Mouse (Mus musculus) erythroblast, embryonic 14.5 days (primary cell): ENCODE measurements around the gene Arrdc2. TPM values are rescaled to one million over a fixed set of nuclear protein-coding genes. Genes with fewer than 3 reads are reported as not detected.

Experiments used
- H3K27me3 ChIP-seq: 2 replicates; pipeline ENCODE4 v1.6.1; 2012; ENCODE audit warnings: inconsistent platforms; ENCODE audit not compliant: control insufficient read depth
- H3K36me3 ChIP-seq: 2 replicates; pipeline ENCODE4 v1.6.1; 2012; ENCODE audit warnings: mild to moderate bottlenecking, inconsistent platforms; ENCODE audit not compliant: control insufficient read depth
- H3K4me1 ChIP-seq: 2 replicates; pipeline ENCODE4 v1.6.1; 2012; ENCODE audit warnings: inconsistent platforms; ENCODE audit not compliant: control insufficient read depth
- H3K4me3 ChIP-seq: replicated peaks from 2 replicates; pipeline ENCODE3; 2012; ENCODE audit warnings: moderate library complexity, mild to moderate bottlenecking, inconsistent platforms
- H3K9me3 ChIP-seq: 2 replicates; pipeline ENCODE4 v1.6.1; 2012; ENCODE audit warnings: low read length, inconsistent platforms, mixed read lengths; ENCODE audit not compliant: control insufficient read depth
- GATA1 ChIP-seq: IDR thresholded peaks from 2 replicates; pipeline ENCODE4 v1.6.1; 2012; ENCODE audit warnings: low read length, inconsistent platforms, mixed read lengths
- TAL1 ChIP-seq: IDR thresholded peaks from 3 replicates; pipeline ENCODE4 v1.6.1; 2012; ENCODE audit warnings: low read length, inconsistent platforms, mixed read lengths
- polyA plus RNA-seq: library from polyadenylated mRNA; stranded (reverse); fragments of >175 nt; gene quantifications from 2 replicates; pipeline ENCODE4 v1.2.3, GENCODE M21; 2012

The Arrdc2 gene
- polyA plus RNA-seq, 1 experiment, result 50.4 TPM

DNA sequence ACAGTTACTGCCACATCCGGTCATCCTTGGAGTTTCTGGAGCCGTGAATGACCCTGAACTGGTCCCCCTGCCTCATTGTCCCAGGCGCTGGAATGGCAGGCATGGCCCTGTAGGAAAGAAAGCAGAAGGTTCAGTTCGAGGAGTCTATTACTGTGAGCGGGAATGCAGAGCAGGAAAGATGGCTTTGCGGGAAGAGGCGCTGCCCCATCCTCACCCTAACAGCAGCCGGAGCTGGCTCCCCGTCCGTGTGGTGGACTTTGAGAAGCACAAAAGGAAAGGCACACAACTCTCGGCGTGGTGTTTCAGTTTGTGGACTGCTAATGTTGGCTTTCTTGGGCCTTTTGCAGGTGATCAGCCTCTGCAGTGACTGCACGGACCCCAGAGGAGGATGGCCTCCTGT, 34.9 kb upstream of the Arrdc2 start:
- H3K4me3 ChIP-seq, result no peak overlapping the region
- no peak for TF ChIP-seq GATA1
- TF ChIP-seq TAL1, result no peak
- H3K36me3 ChIP-seq, result peaks cover 13% of the 10 kb centered on the region
- peaks cover 9% of the 10 kb centered on the region for H3K27me3 ChIP-seq
- H3K9me3 ChIP-seq, result no peaks in the 10 kb centered on the region
- peaks cover 53% of the 10 kb centered on the region for H3K4me1 ChIP-seq

DNA sequence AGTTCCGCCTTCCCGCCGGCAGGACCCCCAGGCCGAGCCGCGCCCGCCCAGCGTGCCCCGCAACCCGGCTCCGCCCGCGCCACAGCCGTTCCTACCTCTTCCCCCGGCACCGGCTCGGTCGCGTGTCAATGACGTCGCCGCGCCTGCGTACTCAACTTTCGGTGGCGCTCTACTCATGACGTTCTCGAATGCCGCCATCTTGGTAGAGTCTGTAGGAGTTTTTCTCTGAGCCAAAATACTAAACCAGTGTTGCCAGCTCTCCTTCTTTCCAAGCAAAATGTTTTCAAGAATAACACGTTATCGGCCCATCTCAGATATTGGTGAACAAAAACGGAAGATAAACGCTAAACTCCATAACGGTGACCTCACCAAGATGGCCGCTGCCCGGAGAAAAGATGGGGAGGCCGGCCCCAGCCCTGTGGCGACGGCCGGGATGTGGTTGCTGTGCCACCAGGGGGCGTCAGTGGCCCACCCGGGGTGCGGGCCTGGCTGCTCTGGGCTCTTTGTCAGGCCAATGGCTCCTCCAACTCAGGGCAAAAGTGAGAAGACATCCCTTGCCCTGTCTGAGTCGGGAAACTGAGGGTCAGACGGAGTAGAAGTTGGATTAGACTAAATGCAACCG, 34.0 kb upstream of the Arrdc2 start, which contains the start of gene Ccdc124:
Gene Ccdc124 (minus strand): TSS at position 572 of the 622 bp plus-strand sequence.
- Histone ChIP-seq H3K4me1 (peaks cover 63% of the 10 kb centered on the region), H3K36me3 (peaks cover 18% of the 10 kb centered on the region), H3K27me3 (peaks cover 5% of the 10 kb centered on the region), H3K4me3 (peak within 1 kb of the TSS; percentile 89), H3K9me3 (no peaks in the 10 kb centered on the region)
- TF ChIP-seq GATA1 (no peak), TAL1 (no peak)

DNA sequence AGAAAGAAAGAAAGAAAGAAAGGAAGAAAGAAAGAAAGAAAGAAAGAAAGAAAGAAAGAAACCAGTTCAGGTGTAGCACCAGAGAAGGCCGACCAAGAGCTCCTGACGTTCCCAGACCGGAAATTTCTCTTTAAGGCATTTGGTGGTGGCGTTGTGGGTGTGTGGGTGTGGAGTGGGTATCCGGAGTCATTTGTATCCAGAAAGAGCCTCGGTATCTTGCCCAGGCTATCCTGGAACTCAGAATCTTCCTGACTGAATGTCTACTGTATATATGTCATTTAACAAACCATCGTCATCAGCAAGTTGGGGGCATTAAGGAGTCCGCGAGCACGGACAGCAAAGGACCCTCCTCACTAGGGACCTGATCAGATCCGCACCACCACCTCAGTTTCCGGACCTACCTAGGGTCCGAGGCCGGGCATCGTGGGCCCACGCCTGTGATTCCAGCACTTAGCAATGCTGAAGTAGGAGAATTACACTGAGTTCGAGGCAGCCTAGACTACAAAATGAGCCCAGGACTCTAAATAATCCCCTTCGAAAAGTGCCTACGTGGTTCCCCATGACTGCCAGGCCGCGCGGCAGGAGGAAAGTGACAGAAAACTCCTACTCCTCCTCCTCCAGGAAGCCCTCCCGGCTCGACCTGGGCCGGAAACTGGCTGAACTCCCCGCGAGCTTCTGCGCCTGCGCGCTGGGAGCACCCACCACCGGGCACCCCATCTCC, 33.3 kb upstream of the Arrdc2 start:
- H3K9me3 ChIP-seq, result no peaks in the 10 kb centered on the region
- peak overlapping the region; percentile 89 for H3K4me3 ChIP-seq
- no peaks in the 10 kb centered on the region for H3K27me3 ChIP-seq
- H3K4me1 ChIP-seq, result peaks cover 67% of the 10 kb centered on the region
- TF ChIP-seq TAL1, result no peak
- TF ChIP-seq GATA1, result no peak
- H3K36me3 ChIP-seq, result peaks cover 24% of the 10 kb centered on the region

DNA sequence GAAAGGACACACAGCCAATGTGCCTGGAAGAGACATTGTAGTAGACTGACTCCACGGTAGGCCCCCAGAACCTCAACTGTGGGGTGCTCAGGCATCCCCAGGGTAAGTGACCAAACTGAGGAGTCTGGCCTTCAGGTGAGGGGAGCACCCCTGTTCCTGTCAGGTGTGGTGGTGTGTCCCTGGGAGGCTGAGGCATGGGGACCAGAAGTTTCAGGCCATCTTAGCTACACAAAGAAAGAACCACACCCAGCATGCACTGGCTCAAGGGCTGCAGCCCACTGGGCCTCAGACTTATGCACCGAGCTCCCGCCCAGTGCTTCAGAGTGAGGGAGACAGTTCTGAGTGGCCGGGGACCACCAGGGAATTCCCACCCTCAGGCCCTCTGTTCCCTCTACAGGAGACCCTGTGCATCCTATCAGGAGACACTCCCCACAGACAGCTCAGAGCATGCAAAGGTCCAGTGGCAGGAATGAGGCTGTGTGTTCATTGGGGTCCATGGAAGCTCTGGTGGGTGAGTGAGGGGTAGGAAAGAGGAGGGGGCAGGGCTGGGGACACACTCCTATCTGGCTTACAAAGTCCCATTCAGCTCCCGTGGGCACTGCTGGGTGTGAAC, 31.8 kb upstream of the Arrdc2 start:
- Histone ChIP-seq H3K4me3 (peak overlapping the region; percentile 47), H3K9me3 (no peaks in the 10 kb centered on the region), H3K27me3 (no peaks in the 10 kb centered on the region), H3K4me1 (peaks cover 73% of the 10 kb centered on the region), H3K36me3 (peaks cover 31% of the 10 kb centered on the region)
- TF ChIP-seq GATA1, result no peak
- TF ChIP-seq TAL1, result no peak

DNA sequence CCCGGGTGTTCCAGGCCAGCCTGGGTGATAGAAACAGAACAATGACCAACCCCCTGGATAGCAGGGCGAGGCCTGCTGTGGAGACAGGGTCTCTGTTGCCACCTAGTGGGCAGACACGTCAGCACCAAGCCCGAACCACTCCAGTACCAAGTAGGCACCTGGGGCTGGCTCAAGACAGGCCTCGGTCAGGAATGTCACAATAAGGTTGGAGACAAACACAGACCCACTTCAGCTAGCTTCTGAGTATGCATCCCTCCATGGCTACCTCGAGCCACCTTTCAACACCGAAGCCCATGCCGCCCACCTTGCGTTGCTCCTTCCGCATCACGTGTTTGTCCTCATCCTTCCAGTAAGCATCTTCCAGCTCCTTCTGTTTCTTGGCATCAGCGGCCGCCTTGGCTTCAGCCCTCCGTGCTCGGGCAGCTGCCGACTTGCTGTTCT, 30.1 kb upstream of the Arrdc2 start:
- Histone ChIP-seq H3K9me3 (peaks cover 4% of the 10 kb centered on the region; the same call in 1 of the 2 replicates), H3K4me1 (peaks cover 83% of the 10 kb centered on the region), H3K36me3 (peaks cover 31% of the 10 kb centered on the region), H3K4me3 (no peak overlapping the region), H3K27me3 (peaks cover 11% of the 10 kb centered on the region)
- TF ChIP-seq TAL1 (no peak), GATA1 (no peak)

DNA sequence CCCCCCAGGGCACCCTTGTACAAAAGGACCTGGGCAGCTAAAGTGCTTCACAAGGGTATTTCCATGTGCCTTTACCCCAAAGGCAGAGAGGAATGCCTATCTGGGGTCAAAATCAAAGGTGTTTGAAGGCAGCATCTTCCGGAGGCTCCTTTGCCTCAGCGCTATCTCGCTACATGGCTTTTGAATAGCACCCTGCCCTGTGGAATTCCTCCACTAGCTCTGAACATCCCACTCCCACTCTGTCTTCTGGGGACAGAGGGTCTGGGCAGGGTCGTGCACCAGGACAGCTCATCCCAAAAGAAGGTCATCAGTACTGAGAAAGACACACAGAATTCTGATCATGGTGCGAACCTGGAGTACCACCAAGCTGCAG, 29.7 kb upstream of the Arrdc2 start:
- H3K4me1 ChIP-seq, result peaks cover 83% of the 10 kb centered on the region
- peaks cover 5% of the 10 kb centered on the region; the same call in 1 of the 2 replicates for H3K9me3 ChIP-seq
- H3K36me3 ChIP-seq, result peaks cover 31% of the 10 kb centered on the region
- no peak for TF ChIP-seq TAL1
- TF ChIP-seq GATA1, result no peak
- peak overlapping the region; percentile 56 for H3K4me3 ChIP-seq
- H3K27me3 ChIP-seq, result peaks cover 16% of the 10 kb centered on the region

DNA sequence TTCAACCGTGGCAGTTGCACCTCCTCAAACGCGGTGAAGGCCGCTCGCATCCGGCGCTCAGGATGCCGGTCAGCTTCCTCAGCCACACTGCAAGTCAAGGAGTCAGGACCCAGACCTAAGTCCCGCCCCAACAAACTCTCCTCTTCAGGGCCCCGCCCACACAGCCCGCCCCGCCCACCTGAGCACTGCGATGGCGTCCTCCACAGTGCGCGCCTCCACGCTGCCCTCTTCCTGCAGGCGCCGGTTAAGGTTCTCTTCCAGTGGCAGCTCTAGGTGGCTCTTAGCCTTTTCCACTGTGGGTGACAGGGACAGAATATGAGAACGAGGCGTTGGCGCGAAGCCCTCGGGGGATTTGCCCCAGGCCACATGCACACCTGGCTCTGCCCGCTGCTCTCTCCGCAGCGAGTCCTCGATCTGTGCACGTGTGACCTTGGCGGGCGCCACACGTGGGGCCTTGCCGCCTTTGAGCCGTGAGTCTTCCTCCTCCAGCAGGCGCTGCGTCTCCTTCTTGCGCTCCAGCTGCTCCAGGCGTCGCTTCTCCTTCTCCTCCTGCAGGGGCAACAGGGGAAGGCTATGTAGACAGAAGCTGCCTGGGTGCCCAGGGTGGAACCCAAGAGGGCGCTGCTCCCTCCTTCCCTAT, 29.2 kb upstream of the Arrdc2 start:
- Histone ChIP-seq H3K4me3 (peak overlapping the region; percentile 56), H3K9me3 (peaks cover 7% of the 10 kb centered on the region; the same call in 1 of the 2 replicates), H3K27me3 (peaks cover 21% of the 10 kb centered on the region), H3K36me3 (peaks cover 31% of the 10 kb centered on the region), H3K4me1 (peaks cover 83% of the 10 kb centered on the region)
- no peak for TF ChIP-seq GATA1
- TF ChIP-seq TAL1, result no peak

DNA sequence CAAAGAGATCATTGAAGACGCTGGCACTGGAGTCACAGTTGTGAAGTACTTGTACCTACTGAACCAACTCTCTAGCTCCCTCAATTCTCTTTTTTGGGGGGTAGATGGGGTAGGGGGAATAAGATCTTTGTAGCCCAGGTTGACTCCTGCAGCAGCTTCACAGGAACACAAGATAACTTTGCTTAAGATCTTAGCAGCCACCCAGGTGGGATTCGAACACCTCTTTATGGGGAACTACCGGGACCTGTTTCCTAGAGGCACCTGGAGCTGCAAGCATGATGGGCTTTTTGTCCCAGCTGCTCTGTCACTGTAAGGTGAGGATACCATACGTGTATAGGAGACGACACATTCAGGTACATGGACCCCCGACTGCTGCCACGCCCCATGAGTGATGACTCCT, 27.0 kb upstream of the Arrdc2 start:
- peaks cover 42% of the 10 kb centered on the region for H3K27me3 ChIP-seq
- peaks cover 78% of the 10 kb centered on the region for H3K4me1 ChIP-seq
- H3K4me3 ChIP-seq, result peak overlapping the region; percentile 85
- TF ChIP-seq GATA1 (no peak), TAL1 (no peak)
- H3K36me3 ChIP-seq, result peaks cover 29% of the 10 kb centered on the region
- H3K9me3 ChIP-seq, result peaks cover 19% of the 10 kb centered on the region

DNA sequence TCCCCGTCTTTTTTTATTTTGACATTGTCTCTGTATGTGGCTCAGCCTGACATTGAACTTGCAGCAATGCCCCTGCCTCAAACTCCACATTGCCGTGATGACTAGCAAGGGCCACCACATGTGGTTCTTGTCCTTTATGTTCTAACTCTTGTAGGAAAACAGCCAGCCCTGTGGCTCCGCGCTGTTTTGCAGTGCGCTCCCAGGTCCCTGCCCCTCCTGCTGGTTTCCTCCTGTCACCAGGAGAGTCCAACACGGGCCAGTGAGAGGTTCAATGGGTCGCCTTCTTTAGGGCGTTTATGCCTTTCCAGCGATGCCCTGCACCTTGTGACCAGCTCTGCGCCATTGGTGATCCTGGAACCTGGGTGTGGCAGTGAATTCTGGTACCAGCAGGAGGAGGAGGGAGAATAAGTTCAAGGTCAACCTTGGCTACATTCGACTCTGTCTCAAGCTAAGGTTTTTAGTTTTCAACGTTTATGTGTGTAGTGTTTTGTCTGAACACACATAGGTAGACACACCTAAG, 26.5 kb upstream of the Arrdc2 start:
- H3K4me1 ChIP-seq, result peaks cover 73% of the 10 kb centered on the region
- peaks cover 25% of the 10 kb centered on the region for H3K36me3 ChIP-seq
- H3K9me3 ChIP-seq, result peaks cover 19% of the 10 kb centered on the region
- peaks cover 47% of the 10 kb centered on the region for H3K27me3 ChIP-seq
- H3K4me3 ChIP-seq, result peak overlapping the region; percentile 85
- TF ChIP-seq GATA1, result no peak
- no peak for TF ChIP-seq TAL1
